Mouse (Mus musculus) heart, adult 18-20 months (tissue): ENCODE results near the gene BC030870. TPM values are rescaled to one million over a fixed set of nuclear protein-coding genes. Genes with fewer than 3 reads are reported as not detected.
A peak's percentile ranks its signal among the peaks of the same experiment; 100 is the strongest.

Experiments
- DNase-seq, 2 experiments: peaks; one replicate each; pipeline ENCODE4 v3.0.0; 2021 to 2022; ENCODE audit warnings: mixed read lengths in 1 of 2
- microRNA-seq, 2 experiments: library from miRNA; unstranded; fragments of <30 nt; microRNA quantifications; one replicate each; pipeline ENCODE4 v1.2.0; 2022
- total RNA-seq, 2 experiments: library from RNA; stranded (reverse); gene quantifications; 2 replicates each; pipeline ENCODE4 v1.2.3; 2021

BC030870 gene
- total RNA-seq, 2 experiments from 2014 or later = 0.18 TPM; not detected in 1

DNA sequence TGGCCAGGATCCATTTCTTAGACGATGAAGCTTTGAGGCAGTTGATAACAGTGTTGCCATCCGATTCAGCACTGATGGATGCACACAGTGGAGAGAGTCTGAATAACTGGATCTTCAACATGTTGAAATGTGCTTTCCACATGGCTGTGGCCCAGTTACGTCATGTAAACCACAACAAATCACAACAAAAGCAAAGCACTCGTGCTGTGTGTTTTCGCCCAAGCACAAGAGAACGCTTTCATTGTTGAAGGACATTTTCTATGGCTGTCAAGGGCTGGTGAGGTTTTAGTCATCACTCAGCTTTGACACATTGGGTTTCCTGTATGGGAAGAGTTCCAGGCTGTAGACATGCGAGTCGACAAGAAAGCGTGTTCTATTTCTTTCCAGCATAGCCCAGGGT lies 48.6 kb downstream of the BC030870 start:
- DNase-seq = no peak

DNA sequence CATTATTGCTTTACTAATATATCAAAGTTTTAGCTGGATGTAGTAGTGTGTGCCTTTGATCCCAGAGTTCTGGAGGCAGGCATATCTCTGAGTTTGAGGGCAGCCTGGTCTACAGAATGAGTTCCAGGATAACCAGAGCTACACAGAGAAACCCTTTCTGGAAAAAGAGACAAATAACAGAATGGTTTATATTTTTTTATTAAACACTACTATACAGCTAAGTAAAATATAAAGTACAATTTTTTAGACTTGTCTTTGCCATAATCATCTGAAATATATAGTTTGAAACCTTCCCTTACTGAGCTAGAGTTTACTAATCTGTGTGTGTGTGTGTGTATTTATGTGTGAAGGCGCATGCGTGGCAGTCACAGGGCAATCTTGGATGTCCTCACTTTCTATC lies 54.6 kb downstream of the BC030870 start, which contains the start of gene Gm10663:
Gm10663 (plus strand) TSS at position 301 of the 400 bp plus-strand sequence.
- DNase-seq = no peak

DNA sequence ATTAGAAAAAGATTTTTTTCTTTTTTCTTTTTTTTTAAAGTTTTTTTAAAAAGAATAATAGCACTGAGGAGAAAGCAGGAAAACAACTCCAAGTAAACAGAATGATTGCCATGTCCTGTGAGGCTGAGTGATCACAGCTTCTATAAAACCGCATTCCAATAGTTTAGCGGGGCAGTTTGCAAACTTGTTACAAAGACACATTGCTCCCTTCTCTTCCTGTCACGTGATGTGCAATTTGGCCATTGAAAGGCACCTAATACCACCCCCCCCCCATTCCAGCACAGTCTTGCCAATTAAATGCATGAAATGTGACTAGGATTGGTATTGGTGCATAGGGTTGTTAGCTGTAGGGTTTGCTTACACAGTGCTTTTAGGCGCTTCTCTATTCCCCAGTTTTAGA lies 58.4 kb downstream of the BC030870 start:
- no peak for DNase-seq

DNA sequence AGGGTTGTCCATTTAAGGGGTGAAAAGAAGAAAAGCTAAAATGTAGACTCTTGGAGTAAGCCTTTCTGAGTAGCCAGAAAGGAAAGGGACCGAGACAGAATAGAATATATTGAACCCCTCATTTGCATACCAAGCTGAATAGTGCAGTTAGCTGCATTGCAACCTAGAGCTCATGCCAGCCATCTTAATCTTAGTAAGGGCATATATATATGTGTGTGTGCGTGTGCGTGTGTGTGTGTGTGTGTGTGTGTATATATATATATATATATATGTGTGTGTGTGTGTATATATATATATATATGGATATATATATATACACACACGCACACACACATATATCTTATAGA lies 60.9 kb downstream of the BC030870 start:
- DNase-seq = no peak

DNA sequence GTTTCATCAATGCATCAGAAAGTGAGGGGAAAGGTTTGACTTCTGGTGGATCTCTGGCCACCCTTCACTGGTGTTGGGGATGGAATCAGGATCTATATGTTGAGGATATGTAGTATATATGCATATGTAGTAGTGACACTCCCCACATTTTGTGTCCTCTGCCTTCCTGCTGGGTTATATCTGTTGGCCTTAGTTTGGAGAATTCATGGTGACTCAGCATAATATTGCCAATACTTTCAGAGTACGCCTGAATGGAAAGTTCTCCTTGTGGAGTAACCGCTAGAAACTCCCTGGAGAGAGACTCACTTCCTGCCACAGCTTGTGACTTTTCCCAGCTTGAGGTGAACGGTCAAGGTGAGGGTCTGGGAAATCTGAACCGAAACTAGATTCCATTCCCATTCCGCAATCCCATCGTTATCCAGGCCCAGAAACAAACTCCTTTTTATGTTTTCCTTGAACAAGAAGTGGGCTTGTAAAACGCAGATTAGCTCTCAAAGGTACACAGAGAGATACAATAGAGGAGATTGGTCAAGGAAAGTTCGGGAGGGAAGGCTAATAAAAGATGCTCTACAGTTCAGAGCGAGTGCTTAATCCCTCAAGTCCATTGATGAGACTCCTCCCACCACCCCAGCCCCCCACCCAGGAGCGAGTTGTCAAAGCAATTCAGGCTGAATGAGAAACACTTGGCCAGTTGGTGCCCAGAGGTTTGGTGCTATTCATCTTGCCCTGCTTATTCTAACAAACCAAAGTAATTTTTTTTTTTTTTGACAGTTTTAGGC lies 61.5 kb downstream of the BC030870 start:
- peak; percentile 4 to 9 for DNase-seq

DNA sequence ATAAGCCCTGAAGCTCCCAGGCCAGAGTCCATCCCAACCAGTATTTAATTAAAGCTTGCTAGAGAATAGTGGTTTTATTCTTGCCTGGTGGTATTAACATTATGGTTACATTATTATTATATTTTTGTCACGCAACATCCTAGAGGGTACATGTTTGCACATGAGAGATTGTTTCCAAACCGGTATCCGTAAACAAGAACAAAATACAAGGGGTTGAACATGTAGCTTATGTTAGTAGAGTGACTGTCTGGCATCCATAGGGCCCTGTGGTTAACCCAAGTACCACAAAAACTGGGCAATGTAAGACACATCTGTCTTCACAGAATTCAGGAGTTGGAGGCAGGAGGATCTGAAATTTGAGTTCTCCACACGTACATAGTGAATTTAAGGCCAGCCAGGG lies 62.3 kb downstream of the BC030870 start:
- DNase-seq = no peak

DNA sequence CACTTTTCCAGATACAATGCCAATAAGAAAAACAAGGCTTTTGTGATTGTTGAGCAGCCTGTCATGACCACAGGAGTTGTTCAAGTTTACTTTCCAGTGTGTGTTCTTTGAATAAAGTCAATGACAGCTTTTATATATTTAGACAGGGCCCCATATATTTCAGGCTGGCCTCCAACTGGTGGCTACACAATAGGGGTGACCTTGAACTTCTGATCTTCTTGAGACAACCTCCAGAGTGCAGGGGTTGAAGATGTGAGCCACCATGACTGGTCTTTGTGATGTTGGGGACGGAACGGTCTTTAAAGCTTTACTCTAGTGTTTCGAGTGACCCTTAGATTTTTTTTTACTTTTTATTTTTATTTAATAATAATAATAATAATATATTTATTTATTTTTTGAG lies 63.7 kb downstream of the BC030870 start:
- no peak for DNase-seq

DNA sequence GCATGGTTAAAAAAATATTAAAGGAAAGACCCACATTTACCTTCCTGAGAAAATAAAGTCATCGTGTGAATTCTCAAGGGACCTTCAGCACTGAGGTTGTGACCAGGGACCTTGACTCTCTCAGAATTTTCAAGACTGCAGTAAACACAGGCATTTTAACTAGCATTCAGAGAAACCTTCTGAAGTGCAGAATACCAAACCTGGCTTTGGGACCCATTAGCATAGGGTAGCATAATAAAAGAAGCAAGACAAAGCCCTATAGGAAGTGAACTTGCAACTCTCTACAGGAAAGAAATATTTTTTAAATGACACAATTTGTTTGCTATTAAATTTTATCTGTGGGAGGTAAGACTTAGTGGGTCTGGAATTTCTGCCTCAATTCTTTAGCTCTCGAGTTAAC lies 65.3 kb downstream of the BC030870 start:
- DNase-seq = no peak

DNA sequence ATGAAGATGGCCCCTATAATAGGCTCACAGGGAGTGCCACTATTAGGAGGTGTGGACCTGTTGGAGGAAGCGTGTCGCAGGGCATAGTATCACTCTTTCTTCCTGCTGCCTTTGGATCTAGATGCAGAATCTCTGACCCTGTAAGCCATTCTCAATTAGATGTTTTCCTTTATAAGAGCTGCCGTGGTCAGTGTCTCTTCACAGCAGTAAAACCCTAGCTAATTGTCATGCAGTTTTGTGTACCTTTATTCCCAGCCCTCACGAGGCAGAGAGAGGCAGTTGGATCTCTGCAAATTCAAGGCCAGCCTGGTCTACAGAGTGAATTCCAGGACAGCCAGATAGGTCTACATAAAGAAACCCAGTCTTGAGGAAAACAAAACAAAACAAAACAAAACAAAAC lies 67.2 kb downstream of the BC030870 start:
- no peak for DNase-seq

DNA sequence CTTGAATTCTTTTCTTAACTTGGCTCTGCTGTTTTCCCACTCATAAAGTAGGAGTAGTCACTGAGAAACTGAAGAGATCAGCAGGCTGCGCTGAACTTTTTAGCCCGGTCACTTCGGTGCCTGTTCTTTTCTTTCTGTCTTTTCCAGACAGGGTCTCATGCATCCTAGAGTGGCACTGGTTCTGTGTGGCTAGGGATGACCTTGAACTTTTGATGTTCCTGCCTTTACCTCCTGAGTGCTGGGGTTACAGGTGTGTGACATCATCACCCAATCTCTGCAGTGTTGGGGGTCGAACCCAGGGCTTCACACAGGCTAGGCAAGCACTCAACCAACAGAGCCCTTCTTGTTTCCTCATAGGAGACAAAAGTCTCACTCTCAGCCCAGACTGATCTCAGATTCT lies 72.6 kb downstream of the BC030870 start:
- DNase-seq = no peak

DNA sequence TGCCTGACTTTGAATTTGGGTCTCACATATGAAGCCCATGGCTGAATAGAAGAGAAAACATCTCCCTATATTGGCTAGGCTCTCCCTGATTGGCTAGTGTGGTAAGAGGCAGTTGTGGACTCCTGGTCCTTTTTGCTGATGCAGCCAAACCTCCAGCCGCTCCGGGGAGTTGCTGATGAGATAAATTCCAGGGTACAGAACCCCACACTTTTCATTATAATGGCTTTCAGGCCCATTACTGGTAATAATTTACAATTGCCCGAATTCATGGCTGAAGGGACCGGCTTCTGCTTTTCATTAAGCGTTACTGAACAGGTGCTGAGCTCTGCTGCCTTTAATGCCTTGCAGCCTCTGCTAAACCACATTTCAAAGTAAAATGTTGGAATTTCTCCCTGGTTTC lies 75.4 kb downstream of the BC030870 start:
- DNase-seq = no peak

DNA sequence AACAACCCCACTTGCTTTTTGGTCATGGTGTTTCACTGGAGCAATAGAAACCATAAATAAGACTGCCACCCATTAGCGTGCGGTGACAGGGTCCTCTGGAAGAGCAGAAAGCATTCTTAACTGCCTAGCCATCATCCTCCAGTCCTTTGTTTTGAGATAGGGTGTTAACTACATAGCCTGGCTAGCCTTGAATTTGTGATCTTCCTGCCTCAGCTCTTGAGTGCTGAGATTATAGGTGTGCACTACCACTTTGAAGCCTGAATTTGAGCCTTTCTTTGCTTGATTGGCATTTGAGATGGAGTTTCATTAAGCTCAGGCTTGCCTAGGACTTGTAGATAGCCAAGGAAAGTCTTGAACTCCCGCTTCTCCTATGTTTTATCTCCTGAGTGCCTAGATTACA lies 75.8 kb downstream of the BC030870 start:
- DNase-seq = no peak

DNA sequence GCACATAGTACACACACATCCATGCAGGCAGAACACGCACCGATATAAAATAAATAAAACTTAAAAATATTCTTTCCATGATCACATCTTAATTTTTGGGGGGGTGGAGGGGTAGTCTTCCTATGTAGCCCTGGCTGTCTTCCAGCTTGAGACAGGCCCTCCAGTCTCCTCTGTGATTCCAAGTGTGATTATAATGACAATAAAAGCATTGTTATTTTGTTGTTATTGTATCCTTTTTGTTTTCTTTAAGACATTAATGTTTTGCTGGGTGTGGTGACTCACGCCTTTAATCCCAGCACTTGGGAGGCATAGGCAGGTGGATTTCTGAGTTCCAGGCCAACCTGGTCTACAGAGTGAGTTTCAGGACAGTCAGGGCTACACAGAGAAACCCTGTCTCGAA lies 81.6 kb downstream of the BC030870 start:
- no peak for DNase-seq

DNA sequence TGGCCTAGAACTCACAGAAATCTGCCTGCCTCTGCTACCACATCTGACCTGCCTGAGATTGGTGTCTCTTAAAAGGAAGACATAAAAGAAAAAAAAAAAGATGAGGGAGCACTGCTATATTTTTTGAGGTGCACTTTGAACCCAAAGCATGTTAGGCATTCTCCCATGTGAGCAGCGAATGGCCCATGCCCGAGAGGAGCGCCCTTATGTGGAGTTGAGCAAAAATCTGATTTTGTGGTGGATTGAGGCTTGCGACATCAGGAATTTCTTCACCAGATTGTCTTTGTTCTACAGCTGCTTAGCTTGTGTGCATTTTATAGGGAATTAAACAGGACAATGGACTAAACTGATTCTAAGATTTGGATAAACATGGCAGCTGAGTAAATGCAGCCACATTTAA lies 82.2 kb downstream of the BC030870 start:
- DNase-seq = no peak

DNA sequence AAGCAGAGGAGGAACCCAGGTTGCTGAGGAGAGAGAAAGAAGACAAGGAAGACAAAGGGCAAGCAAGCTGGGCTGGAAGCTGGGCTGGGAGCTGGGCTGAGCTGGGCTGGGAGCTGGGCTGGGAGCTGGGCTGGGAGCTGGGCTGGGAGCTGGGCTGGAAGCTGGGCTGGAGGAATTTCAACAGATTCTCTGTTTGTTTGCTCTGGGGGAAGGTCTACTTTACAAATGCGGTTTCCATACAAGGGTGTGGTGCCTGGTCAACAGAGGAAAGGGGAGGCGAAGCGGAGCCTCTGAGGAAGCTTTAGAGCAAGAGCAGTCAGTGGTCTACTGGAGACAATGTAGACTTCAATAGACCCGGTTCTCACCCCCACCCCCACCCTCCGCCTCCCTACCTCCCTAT lies 82.8 kb downstream of the BC030870 start:
- DNase-seq = no peak

DNA sequence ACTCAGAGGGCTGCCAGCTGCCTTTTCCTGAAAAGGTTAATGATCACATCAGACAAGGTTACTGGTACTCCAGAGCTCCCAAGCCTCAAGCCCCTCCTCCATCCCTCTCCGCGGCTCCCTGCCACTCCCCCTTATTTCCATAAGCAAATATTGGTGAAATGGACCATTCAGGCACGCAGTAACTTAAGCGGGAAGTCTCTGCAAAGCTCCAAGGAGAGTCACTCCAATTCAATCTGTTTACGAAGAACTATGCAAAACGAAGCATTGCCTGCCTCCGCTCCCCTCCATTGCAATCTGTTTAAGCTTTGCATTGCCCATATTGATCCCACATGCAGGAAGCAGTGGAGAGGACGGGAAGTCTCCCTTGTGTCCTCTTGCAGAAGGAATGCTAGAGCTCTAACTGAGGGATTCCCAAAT lies 92.2 kb downstream of the BC030870 start, which contains the start of gene Apela:
Apela (minus strand) TSS at position 220 of the 417 bp plus-strand sequence.
- peak in 1 of 2 experiments; percentile 2 for DNase-seq

Small RNAs within 50 kb of the gene (microRNA-seq; reads per million reads assigned to microRNA genes)
- gene Gm24333 = 0 reads per million in 2 experiments

Other genes with a start within 250 kb of the BC030870 start
- gene Tmem192, start 182.4 kb downstream of the BC030870 start, total RNA-seq = 10 to 100 TPM; 23.9 to 27.7 TPM
- gene Trim75, start 141.7 kb downstream of the BC030870 start, total RNA-seq = not detected
- gene Trim61, start 111.0 kb downstream of the BC030870 start, total RNA-seq = not detected
- gene Trim60, start 111.0 kb downstream of the BC030870 start, total RNA-seq = not detected
- gene Apela, start 92.2 kb downstream of the BC030870 start, total RNA-seq = not detected
- not detected for gene Gm10663, start 54.5 kb downstream of the BC030870 start, total RNA-seq